Mouse (Mus musculus) adrenal gland, postnatal 4 days (tissue): ENCODE results near the gene Acly. TPM values are rescaled to one million over a fixed set of nuclear protein-coding genes. Genes with fewer than 3 reads are reported as not detected.
"Not testable (repeated sequence)": the region's sequence is repeated elsewhere in the genome, so short reads cannot be mapped to it uniquely, and the experiment has no call there.

ENCODE experiments used
- DNase-seq, 2 experiments: peaks; one replicate each; pipeline ENCODE4 v3.0.0; 2021 to 2022; ENCODE audit warnings: low spot score in 2 of 2, mixed read lengths in 2 of 2
- total RNA-seq, 2 experiments: library from RNA; stranded (reverse); gene quantifications; 2 replicates each; pipeline ENCODE4 v1.2.3; 2021

Acly gene
- total RNA-seq, 2 experiments from 2014 or later = 420 to 464 TPM

GRCm38 (mm10) chr11:100546955-100547354, 19.2 kb upstream of the Acly start:
- no peak for DNase-seq

GRCm38 (mm10) chr11:100545746-100546085, 17.9 kb upstream of the Acly start:
- DNase-seq = no peak

GRCm38 (mm10) chr11:100544832-100545745, 17.3 kb upstream of the Acly start, which contains the start of gene Ttc25:
Gene Ttc25 (plus strand): TSS chr11:100545607.
- DNase-seq = peak; percentile 66 to 84

- no peak for DNase-seq
Measured at GRCm38 (mm10) chr11:100541577-100541976, 13.8 kb upstream of the Acly start.

GRCm38 (mm10) chr11:100540966-100541365, 13.2 kb upstream of the Acly start:
- DNase-seq = no peak

GRCm38 (mm10) chr11:100536466-100536865, 8.7 kb upstream of the Acly start:
- DNase-seq = no peak

- DNase-seq = no peak
Measured at GRCm38 (mm10) chr11:100535996-100536395, 8.2 kb upstream of the Acly start.

- DNase-seq = not testable (repeated sequence)
Measured at GRCm38 (mm10) chr11:100534821-100535220, 7.0 kb upstream of the Acly start.

GRCm38 (mm10) chr11:100534411-100534810, 6.6 kb upstream of the Acly start:
- DNase-seq = not testable (repeated sequence)

- DNase-seq = no peak
Measured at GRCm38 (mm10) chr11:100533871-100534270, 6.1 kb upstream of the Acly start.

GRCm38 (mm10) chr11:100528375-100529165, 770 bp upstream of the Acly start:
- DNase-seq = no peak

GRCm38 (mm10) chr11:100527066-100527457, 738 bp downstream of the Acly start:
- no peak for DNase-seq

- DNase-seq = no peak
Measured at GRCm38 (mm10) chr11:100526052-100526816, 1.6 kb downstream of the Acly start.

GRCm38 (mm10) chr11:100524987-100525630, 2.7 kb downstream of the Acly start:
- DNase-seq = no peak

- DNase-seq = no peak
Measured at GRCm38 (mm10) chr11:100524358-100524757, 3.4 kb downstream of the Acly start.

- DNase-seq = peak in 1 of 2 experiments; percentile 54
Measured at GRCm38 (mm10) chr11:100520838-100521237, 7.0 kb downstream of the Acly start.

GRCm38 (mm10) chr11:100519188-100519587, 8.6 kb downstream of the Acly start:
- DNase-seq = no peak

- DNase-seq = no peak
Measured at GRCm38 (mm10) chr11:100518188-100518591, 9.6 kb downstream of the Acly start.

- DNase-seq = no peak
Measured at GRCm38 (mm10) chr11:100516291-100516690, 11.5 kb downstream of the Acly start.

- no peak for DNase-seq
Measured at GRCm38 (mm10) chr11:100515789-100516188, 12.0 kb downstream of the Acly start.

- DNase-seq = no peak
Measured at GRCm38 (mm10) chr11:100515061-100515460, 12.7 kb downstream of the Acly start.
